Mouse (Mus musculus): ENCODE data around the gene Sh2d1a. TPM values are rescaled to one million over a fixed set of nuclear protein-coding genes. Genes with fewer than 3 reads are reported as not detected.

The Sh2d1a gene
- not detected for total RNA-seq (2021)
- long read RNA-seq, experiment 1, partial matches to known transcripts, result 0 of 1 reads
- long read RNA-seq, experiment 1, other reads (novel, unspliced or antisense), result 1 of 1 reads
- long read RNA-seq, experiment 2, result 0 reads

- no peak for DNase-seq (ENCODE audit: low spot score in 2 of 2)
Observed at GRCm38 (mm10) chrX:42502291-42503043, at the start of gene Sh2d1a. Sh2d1a (plus strand) TSS chrX:42502453.

DNA sequence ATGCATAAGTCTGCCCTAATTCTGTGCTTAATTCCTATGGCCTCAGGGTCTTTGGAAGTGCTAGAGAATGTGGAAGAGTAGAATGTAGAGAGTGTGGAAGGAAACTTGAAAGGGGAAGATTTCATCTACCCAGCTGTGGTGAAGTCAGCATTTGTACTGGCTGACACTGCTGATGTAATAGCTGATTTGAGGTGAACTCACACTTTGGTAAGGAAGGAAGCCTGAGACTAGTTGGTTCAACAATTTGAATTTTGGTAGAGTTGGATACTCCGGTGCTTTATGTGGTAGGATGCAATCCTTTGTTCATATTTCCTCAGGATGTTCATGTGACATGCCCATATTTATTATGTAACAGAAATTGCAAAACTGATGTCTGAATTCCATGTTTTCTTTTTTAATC is 49.3 kb upstream of the Sh2d1a start:
- no peak for DNase-seq (ENCODE audit: low spot score in 2 of 2)

DNA sequence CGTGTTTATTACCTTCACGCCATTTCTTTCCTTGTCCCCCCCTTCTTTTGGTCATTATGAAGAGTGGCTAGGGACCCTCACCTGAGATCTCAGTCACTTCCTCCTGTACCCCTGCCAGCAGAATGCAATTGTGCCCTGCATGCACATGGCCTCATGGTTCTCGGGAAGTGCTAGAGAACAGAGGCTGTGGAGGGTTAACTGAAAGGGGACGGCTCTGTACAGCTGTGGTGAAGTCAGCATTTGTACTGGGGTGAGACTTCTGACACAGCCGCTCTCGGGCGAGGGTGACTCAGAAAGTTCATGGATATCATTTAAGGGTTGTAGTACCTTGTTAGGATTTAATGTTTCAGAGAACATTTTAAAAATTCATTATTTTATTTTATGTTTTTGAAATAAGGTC is 47.7 kb upstream of the Sh2d1a start:
- DNase-seq (ENCODE audit: low spot score in 2 of 2), result no peak

DNA sequence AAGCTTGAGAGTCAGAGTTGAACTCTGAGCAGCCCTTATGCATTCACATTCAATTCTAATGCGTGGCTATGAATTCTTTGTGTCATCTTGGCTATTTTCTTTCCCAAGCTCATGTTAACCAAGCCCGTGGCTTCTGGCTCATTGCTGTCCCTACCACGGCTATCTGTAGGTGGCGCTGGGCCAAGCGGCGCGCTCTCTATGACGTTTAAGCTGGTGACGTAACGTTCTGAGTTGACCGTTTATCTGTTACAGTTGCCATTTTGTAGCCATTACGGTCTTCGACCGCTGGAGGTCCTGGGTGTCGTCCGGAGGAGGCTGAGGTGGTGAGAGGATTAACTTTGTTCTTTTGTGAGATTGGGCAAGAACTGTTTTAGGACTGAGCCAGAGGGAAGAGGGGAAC is 12.8 kb upstream of the Sh2d1a start, which contains the start of gene Tex13c2:
Tex13c2 (plus strand) TSS at position 246 of the 400 bp plus-strand sequence.
- no peak for DNase-seq (ENCODE audit: low spot score in 2 of 2)

DNA sequence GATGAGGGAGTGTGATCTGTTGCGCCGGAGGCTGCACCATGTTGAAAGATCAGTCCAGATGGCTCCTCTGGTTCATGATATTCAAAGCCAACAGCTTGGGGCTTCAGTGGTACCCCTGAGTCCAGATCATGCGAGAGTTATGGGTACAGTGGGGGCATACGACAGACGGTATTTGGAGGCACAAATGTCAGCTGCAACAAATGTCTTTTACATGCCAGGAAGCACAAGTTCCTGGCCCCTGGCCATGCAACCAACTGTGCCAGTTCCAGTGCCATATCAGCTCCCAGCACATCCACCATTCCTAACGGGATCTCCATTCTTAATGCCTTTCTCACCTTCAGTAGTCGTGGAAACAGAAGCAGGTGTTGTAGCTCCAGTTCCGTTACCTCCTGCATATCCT is 11.9 kb upstream of the Sh2d1a start:
- DNase-seq (ENCODE audit: low spot score in 2 of 2), result no peak

DNA sequence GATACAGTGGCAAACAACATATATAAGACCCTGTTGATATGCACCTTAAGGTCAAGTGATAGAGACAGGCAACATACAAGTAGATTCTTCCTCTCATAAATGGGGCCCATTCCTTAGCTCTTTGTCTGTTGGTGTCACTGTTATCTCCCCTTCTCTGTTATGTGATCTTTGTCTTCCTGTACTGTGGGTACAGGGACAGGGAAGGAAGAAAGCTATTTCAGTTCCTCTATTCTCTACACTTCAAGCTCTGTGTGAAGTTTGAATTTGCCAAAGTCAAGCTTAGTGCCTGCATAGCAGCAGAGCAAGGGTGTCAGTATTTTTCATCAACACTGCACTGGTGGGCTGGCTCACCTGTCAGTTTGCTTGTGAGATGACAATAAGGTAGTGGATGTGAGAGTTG is 1.7 kb upstream of the Sh2d1a start:
- no peak for DNase-seq (ENCODE audit: low spot score in 2 of 2)

DNA sequence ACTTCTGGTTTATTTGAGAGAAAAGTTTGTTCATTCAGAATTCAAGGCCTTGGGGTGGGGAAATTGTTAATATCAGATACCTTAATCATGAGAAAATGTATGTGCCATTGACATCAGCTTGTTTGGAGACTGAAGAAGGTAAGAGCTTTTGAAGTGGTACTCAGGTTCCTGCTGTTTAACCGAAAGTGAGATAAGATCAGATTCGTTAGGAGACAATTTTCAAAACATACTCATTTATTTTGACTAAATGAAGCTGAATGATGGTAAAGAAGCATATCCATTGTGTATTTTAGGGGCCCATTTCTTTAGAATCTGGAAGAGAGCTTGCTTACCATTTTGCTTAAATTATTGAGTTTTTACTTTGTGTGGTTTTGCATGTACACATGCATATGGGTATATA is 8.9 kb downstream of the Sh2d1a start:
- DNase-seq (ENCODE audit: low spot score in 2 of 2), result no peak

DNA sequence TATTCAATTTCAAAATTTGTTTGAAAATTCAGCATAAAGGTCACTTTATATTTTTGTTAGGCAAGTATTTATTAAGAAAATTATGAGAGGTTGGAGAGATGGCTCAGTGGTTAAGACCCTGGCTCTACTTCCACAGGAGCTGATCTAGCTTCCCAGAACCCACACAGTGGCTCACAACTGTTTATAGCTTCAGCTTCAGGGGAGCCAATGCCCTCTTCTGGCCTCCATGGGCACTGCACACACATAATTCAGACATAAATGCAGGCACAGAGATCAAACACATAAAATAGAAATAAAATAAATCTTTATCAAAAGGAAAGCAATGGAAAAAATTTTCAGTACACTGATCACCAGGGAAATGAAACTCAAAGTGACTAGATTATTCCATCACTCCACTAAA is 10.3 kb downstream of the Sh2d1a start:
- no peak for DNase-seq (ENCODE audit: low spot score in 2 of 2)

DNA sequence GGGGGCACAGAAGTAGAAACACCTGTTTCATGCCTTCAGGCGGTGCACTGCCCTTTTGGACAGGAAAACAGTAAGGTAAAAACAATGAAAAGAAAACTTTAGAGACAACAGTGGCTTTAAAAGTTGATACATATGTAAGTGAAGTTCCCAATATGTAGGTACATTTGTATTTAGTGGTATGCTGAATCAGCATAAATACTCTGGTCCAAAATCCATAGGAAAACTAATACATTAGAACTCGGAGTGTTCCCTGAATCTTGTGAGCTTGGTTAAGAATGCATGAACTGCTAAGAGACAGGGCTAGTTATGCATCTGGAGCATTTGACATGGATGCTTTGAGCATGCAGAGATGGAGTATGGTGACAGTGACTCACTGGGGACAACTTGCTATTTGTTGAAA is 20.6 kb downstream of the Sh2d1a start:
- no peak for DNase-seq (ENCODE audit: low spot score in 2 of 2)

- no peak for DNase-seq (ENCODE audit: low spot score in 2 of 2)
Observed at GRCm38 (mm10) chrX:42530703-42531102, 28.4 kb downstream of the Sh2d1a start.

DNA sequence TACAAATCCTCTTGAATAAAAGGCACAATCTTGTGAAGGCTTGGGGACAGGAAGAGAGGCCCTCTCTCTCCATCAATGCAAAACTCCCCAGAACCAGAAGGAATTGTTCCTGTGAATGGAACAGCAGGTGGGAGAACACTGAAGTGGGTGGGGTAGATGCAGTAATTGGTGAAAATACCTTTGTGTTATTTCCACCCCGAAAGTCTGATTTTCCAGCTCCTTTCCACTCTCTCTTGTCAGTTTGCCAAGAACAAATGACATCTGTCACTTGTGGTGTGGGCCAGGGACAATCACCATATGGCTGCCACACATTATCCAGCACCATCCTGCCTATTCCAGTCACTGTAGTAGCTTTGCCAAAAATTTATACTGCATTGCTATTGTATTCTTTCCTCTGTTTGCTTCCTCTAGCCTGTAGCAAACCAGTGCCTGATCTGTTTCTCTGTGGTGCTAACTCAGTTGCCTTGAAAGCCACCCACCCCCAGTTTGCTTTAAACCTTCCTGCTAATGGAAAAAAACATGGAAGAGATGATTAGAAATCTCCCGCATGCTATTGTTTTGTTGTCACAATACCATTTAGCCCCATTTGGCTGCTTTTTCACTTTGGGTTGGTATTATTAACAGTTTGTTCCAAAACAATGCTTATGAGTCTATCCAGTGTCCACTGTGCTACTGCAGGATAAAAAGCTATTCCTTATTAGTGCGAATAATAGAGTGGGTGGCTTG is 37.9 kb downstream of the Sh2d1a start:
- DNase-seq (ENCODE audit: low spot score in 2 of 2), result peak in 1 of 2 experiments; percentile 6

DNA sequence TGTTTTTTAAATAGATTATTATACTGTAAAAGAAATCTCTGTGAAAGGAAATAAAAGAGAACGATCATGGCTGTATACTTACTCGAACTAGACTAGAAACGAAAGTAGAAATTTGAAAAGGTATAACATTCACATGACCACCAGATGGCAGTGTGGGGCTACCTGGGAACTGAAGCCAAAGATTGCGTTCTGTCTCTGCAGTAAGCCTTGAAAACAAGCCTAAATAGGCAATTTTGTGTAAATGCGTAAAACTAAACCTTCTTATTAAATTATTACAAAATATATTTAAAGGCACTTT is 38.5 kb downstream of the Sh2d1a start:
- peak; percentile 69 to 72 for DNase-seq (ENCODE audit: low spot score in 2 of 2)

GRCm38 (mm10) chrX:42545076-42545475 is 42.8 kb downstream of the Sh2d1a start:
- no peak for DNase-seq (ENCODE audit: low spot score in 2 of 2)

DNA sequence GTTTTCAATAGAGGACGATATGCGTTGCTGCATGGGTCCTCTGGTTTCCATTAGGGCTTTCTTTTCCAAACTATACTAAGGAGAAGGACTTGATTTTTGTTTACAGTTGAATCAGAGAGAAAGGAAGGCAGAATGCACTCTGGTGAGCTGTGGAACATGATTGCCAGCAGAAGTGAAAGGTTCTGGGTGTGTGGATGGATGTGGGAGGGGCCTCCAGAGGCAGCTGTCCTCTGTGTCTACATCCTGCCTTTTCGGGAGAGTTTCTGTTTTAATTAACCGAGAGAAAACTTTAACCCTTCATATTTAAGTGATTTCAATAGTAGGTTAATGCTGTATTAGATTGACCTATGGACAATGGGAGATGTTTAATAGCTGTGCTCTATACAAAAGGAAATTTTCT is 46.3 kb downstream of the Sh2d1a start:
- no peak for DNase-seq (ENCODE audit: low spot score in 2 of 2)

DNA sequence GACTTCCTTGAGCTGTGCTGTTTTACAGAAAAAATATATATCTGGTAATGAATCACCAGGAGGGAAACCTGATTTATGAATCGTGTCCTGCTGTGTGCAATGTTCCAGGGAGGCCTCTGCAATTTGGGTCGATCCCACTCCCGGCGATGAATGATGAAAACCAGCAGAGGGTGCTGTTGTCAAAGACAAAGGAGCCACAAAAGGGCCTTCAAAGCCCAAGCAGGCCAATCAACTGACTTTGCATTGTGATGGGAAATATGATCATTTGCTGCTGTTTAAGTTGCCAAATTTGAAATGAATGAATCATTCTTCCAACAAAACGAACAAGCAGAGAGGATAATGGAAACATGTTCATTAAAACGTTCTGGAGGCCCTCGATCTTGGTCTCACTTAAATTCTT is 55.0 kb downstream of the Sh2d1a start:
- DNase-seq (ENCODE audit: low spot score in 2 of 2), result peak; percentile 42 to 64

- no peak for DNase-seq (ENCODE audit: low spot score in 2 of 2)
Observed at GRCm38 (mm10) chrX:42558683-42559082, 56.4 kb downstream of the Sh2d1a start.

Other genes with a start within 250 kb of the Sh2d1a start
- not detected for gene Tex13c2, start 12.8 kb upstream of the Sh2d1a start, total RNA-seq (2021)